Mouse (Mus musculus) brain, embryonic 14.5 days (tissue): Measurements from ENCODE around the gene Arhgef10l.

Experiments used
- CTCF ChIP-seq: fragments of 200-500 bp; IDR thresholded peaks from 2 replicates; pipeline ENCODE4 v1.5.1; 2012; ENCODE audit warnings: inconsistent platforms, mild to moderate bottlenecking, moderate library complexity, borderline replicate concordance; ENCODE audit not compliant: insufficient read depth, insufficient read length; ENCODE audit errors: extremely low read depth
- POLR2A ChIP-seq: fragments of 200-500 bp; IDR thresholded peaks from 2 replicates; pipeline ENCODE4 v1.6.1; 2012; ENCODE audit warnings: mild to moderate bottlenecking, inconsistent platforms, borderline replicate concordance; ENCODE audit not compliant: poor library complexity, insufficient read depth, insufficient read length, severe bottlenecking; ENCODE audit errors: extremely low read depth

- TF ChIP-seq CTCF (no peak), POLR2A (no peak)
These were observed 160.2 kb downstream of the Arhgef10l start for GRCm38 (mm10) chr4:140505608-140506002.
